Mouse (Mus musculus): Measurements from ENCODE around the gene Lig3.

Lig3 gene

GRCm38 (mm10) chr11:82780983-82781903 is at the start of gene Lig3:
Gene Lig3, plus strand, starts transcription at chr11:82781108.
- DNase-seq (ENCODE audit: low read depth, low spot score), result peak; percentile 94

DNA sequence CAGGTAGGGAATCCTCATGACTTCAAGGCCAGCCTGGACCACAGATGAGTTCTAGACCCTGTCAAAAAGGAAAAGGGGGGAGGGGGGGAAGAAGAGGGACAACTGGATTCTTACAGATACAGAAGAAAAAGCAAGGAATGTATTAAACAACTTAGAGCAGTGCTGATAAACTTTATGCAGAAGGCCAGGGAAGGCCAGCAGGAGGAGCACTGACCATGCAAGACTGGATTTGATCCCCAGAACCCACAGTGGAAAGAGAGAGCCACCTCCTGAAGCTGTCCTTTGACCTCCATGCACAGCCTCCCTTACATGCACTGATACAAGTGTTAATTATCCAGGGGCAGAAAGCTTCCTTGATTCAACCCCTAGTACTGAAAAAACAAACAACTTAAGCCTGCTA is 46.7 kb upstream of the Lig3 start:
- no peak for DNase-seq (ENCODE audit: low read depth, low spot score)

DNA sequence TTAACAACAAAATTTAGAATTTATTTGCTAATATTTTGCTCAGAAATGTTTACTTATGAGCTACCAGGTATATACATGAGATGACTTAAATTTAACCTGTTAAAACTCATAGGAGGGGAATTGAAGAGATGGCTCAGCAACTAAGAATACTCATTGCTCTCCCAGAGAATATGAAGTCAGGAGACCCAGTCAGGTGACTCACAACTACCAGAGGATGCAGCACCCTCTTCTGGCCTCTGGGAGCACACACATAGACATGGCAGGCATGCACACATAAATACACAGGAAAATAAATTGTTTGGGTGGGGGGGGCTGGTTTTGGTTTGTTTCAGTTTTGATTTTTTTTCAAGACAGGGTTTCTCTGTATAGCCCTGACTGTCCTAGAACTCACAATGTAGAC is 41.9 kb upstream of the Lig3 start:
- DNase-seq (ENCODE audit: low read depth, low spot score), result peak; percentile 35

GRCm38 (mm10) chr11:82746138-82746537 is 34.8 kb upstream of the Lig3 start:
- peak; percentile 76 for DNase-seq (ENCODE audit: low read depth, low spot score)

DNA sequence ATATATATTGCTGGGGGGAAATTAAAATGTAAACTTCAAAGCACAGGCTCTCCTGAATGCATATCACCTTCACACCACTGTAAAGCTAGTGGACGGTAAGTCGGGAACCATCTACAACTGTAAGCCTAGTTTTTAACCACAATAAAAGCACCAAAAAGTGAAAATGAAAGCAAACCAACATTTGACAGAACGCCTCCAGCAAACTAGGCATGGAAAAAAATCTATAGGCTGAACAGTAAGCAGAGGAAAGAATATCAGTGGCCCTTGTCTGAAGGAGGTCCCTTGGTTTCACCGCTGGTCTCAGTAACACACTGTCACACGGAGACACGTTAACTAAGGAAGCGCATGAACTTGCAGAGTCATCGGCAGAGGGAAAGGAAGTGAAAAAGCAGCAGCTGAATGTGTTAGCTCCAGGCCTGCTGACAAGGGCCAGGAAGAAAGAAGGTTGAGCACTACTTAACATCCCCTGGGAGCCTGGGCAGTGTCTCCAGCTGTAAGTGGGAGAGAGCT is 34.0 kb upstream of the Lig3 start:
- no peak for DNase-seq (ENCODE audit: low read depth, low spot score)

- peak; percentile 82 for DNase-seq (ENCODE audit: low read depth, low spot score)
These were observed 28.4 kb upstream of the Lig3 start for GRCm38 (mm10) chr11:82752349-82753115.

- DNase-seq (ENCODE audit: low read depth, low spot score), result no peak
These were observed 25.0 kb upstream of the Lig3 start for GRCm38 (mm10) chr11:82755919-82756318.

DNA sequence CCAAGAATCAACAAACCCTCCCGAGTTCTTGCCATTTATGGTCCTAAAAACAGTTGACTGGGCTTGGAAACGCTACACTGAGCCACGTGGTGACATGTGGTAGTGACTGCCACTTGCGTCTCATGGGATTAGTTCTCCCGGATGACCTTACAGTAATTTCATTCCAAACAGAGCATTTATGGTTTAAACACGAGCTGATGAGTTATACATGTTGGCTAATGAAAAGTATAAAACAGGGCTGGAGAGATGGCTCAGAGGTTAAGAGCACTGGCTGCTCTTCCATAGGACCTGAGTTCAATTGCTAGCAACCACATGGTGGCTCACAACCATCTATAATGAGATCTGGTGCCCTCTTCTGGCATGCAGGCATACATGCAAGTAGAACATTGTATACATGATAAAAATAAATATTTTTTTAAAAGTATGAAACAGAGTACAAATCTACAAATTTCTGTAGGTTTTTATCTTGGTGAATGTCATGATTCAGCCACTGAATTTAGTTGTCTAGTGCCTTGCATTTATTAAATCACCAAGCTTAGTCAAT is 18.6 kb upstream of the Lig3 start:
- peak; percentile 63 for DNase-seq (ENCODE audit: low read depth, low spot score)

DNA sequence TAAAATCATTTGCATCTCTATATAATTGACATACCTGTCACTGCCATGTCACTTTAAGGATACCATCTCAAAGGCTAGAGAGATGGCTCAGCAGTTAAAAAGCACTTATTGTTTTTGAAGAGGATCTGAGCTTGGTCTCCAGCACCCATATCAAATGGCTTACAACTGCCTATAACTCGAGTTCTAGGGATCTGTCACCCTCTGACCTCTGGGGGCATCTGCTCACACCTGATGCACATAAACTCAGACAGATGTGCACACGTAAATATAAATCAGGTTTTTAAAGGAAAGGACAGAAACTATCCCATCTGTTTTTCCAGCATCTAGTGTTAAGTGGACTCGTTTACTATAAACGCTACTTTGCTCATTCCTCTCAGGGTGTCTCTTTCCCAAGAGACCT is 17.6 kb upstream of the Lig3 start:
- DNase-seq (ENCODE audit: low read depth, low spot score), result no peak

GRCm38 (mm10) chr11:82763742-82764437 is 17.0 kb upstream of the Lig3 start, which contains the start of the genes Cct6b and Zfp830:
Gene Cct6b, minus strand, starts transcription at chr11:82764321.
Gene Zfp830, plus strand, starts transcription at chr11:82764345.
- DNase-seq (ENCODE audit: low read depth, low spot score), result peak; percentile 95

DNA sequence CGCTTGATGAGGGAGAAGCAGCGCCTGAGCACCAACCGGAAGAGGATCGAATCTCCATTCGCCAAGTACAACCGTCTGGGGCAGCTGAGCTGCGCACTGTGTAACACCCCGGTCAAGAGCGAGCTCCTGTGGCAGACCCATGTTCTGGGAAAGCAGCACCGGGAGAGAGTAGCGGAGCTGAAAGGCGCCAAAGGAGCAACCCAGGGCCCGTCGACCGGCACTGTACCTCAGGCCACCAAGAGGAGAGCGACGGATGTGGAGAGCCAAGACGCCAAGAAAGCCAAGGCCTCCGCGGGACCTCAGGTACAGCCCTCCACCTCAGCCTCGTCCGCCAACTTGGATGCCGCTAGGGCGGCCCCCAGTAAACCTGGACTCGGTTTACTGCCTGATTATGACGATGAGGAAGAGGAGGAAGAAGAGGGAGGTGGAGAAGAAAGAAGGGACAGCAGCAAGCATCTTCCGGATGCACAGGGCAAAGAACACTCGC is 16.4 kb upstream of the Lig3 start:
- no peak for DNase-seq (ENCODE audit: low read depth, low spot score)

DNA sequence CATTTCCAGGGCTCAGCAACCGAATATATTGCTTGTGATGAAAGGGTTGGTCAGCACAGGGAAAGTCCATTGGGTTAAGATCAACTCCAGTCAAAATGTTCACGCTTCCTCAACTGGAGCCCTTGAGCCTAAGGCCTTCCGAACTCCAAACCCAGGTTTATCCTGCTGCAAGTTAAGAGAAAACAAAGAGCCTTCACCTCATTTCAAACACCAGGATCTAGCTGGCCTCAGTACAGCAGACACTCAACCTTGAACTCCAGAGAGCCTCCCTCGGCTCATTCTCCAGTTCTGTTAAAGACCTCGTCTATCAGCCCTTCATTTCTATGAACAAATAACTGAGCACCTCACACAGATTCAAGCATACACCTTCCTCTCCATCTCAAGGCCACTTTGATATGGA is 774 bp upstream of the Lig3 start:
- DNase-seq (ENCODE audit: low read depth, low spot score), result peak; percentile 30

- DNase-seq (ENCODE audit: low read depth, low spot score), result no peak
These were observed 1.3 kb downstream of the Lig3 start for GRCm38 (mm10) chr11:82782197-82782596.

DNA sequence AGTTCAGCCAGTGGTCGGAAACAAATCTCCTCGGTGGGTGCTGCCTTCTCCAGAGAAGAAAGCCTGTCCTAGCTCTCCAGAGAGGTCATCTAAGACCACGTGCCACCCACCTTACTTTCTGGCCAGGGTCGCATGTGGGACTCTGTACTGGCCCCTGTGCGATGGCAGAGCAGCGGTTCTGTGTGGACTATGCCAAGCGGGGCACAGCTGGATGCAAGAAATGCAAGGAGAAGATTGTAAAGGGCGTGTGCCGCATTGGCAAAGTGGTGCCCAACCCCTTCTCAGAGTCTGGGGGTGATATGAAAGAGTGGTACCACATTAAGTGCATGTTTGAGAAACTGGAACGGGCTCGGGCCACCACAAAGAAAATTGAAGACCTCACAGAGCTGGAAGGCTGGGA is 2.5 kb downstream of the Lig3 start:
- DNase-seq (ENCODE audit: low read depth, low spot score), result no peak

DNA sequence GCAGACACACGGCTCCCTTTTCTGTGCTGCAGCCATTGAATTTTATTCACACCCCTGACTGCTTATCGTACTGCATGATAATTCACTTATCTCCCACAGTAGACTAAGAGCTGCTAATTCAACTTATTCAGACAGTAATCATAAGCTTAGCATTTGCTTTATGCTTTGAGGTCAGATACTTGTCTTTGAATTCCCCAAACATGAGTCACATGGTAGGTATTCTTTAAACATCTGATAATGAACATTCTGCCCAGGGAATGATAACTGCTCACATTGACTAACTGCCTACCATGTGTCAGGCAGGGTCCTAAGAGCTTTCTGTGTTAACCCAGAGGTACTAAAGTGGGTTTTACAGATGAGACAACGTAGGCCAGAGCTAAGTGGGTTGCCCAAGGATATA is 25.7 kb downstream of the Lig3 start:
- no peak for DNase-seq (ENCODE audit: low read depth, low spot score)

- no peak for DNase-seq (ENCODE audit: low read depth, low spot score)
These were observed 26.5 kb downstream of the Lig3 start for GRCm38 (mm10) chr11:82807370-82807769.

DNA sequence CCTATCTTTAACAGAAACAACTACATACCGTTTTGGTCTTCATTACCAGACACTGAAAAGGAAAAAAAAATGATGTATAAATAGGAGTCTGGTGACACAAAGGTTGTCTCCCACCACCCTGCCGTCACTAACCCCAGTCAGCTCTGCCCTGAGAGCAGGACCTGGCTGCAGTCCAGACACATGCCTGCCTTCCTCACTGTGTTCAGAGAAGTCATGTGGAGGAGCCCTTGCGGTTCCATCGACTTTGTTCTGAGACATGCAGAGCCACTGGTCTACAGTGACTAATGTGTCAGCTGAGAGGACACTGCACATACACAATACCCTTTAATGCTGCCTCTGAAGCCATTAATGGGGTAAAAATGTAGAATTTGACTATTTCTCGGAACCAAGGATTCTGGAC is 27.6 kb downstream of the Lig3 start:
- DNase-seq (ENCODE audit: low read depth, low spot score), result no peak

DNA sequence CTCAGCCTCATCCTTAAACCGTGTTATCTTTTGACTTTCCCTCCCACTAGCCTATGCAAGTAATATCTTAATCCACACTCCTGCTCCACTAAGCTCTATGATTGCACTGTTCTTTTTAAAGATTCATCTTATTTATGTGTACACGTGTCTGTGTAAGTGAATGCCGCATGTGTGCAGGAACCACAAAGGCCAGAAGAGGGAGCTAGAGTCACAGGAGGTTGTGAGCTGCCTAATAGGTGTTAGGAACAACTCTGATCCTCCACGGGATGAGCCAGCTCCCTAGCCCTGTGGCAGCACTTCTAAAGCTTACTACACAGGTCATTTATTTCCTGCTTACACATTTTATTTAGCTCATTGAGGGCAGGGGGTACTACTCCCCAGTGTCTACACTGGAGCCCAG is 38.4 kb downstream of the Lig3 start:
- DNase-seq (ENCODE audit: low read depth, low spot score), result peak; percentile 85

GRCm38 (mm10) chr11:82820788-82821456 is 40.0 kb downstream of the Lig3 start:
- DNase-seq (ENCODE audit: low read depth, low spot score), result no peak

DNA sequence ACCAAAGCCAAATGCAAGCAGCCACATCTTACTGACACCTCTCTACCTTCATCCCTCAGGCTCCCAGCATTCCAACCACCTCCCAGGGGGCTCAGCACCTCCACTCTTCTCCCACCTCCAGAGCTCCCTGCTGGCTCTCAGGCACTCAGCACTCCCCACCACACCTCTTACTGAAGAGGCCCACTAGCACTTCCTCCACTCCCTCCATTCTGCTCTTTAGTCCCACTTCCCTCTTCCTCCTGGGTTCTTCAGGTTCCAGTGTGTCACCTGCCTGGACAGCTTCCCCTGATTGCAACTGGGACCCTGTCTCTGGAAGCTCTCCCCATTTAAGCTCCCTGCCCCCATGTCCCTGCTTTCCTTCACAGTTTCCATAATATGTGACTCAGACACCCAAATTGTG is 45.9 kb downstream of the Lig3 start:
- no peak for DNase-seq (ENCODE audit: low read depth, low spot score)

Measured in ES-CJ7 (cell line).